Mouse (Mus musculus) hindbrain, embryonic 11.5 days (tissue): ENCODE results near the gene Kremen1. TPM values are rescaled to one million over a fixed set of nuclear protein-coding genes. Genes with fewer than 3 reads are reported as not detected.

Experiments used
- ATAC-seq: fragments of 200-750 bp; cut with Nextera tagmentation; 2 replicates; pipeline ENCODE4 v1.8.0; 2017; ENCODE audit warnings: mild to moderate bottlenecking, moderate TSS enrichment, moderate library complexity; ENCODE audit not compliant: low FRiP score
- DNase-seq: peaks from one replicate; pipeline ENCODE4 v3.0.0-alpha.2; 2015; ENCODE audit warnings: low spot score
- H3K27ac ChIP-seq: fragments of 300-500 bp; sonication (generic); 2 replicates; pipeline ENCODE4 v1.5.1; 2014; ENCODE audit warnings: mild to moderate bottlenecking, low read depth, low read length
- H3K27me3 ChIP-seq: fragments of 300-500 bp; sonication (generic); 2 replicates; pipeline ENCODE4 v1.6.1; 2014; ENCODE audit warnings: mild to moderate bottlenecking, low read length, moderate library complexity, mixed read lengths; ENCODE audit not compliant: control insufficient read depth, insufficient read depth
- H3K36me3 ChIP-seq: fragments of 300-500 bp; sonication (generic); 2 replicates; pipeline ENCODE4 v1.6.1; 2014; ENCODE audit warnings: mild to moderate bottlenecking, low read length, moderate library complexity, mixed read lengths; ENCODE audit not compliant: control insufficient read depth, insufficient read depth
- H3K4me1 ChIP-seq: fragments of 300-500 bp; sonication (generic); replicated peaks from 2 replicates; pipeline ENCODE4 v1.6.1; 2014; ENCODE audit warnings: low read length, mixed read lengths; ENCODE audit not compliant: control insufficient read depth, insufficient read depth
- H3K4me2 ChIP-seq: fragments of 300-500 bp; sonication (generic); replicated peaks from 2 replicates; pipeline ENCODE4 v1.6.1; 2014; ENCODE audit warnings: mild to moderate bottlenecking, low read depth, low read length
- H3K4me3 ChIP-seq: fragments of 300-500 bp; sonication (generic); 2 replicates; pipeline ENCODE4 v1.5.1; 2014; ENCODE audit warnings: low read depth, low read length
- H3K9ac ChIP-seq: fragments of 300-500 bp; sonication (generic); 2 replicates; pipeline ENCODE4 v1.6.1; 2014; ENCODE audit warnings: low read depth, low read length
- H3K9me3 ChIP-seq: fragments of 300-500 bp; sonication (generic); 2 replicates; pipeline ENCODE4 v1.6.1; 2016; ENCODE audit warnings: low read length; ENCODE audit not compliant: control insufficient read depth
- WGBS: fragments of 180-500 bp; shearing (Covaris S2); extraction: QIAGEN DNeasy Blood & Tissue Kit; methylation state at CpG from one replicate; pipeline ENCODE4 v1.1.7; 2014; 5-methylcytosine and 5-hydroxymethylcytosine counted together
- polyA plus RNA-seq: library from polyadenylated mRNA; unstranded; fragments of >200 nt; fragmentation: Nextera tagmentation; extraction: Ambion mirVana; gene quantifications from 2 replicates; pipeline ENCODE4 v1.2.1, GENCODE M21; 2014

Kremen1 gene
- polyA plus RNA-seq, 1 experiment from 2014 or later = 6.7 TPM

DNA sequence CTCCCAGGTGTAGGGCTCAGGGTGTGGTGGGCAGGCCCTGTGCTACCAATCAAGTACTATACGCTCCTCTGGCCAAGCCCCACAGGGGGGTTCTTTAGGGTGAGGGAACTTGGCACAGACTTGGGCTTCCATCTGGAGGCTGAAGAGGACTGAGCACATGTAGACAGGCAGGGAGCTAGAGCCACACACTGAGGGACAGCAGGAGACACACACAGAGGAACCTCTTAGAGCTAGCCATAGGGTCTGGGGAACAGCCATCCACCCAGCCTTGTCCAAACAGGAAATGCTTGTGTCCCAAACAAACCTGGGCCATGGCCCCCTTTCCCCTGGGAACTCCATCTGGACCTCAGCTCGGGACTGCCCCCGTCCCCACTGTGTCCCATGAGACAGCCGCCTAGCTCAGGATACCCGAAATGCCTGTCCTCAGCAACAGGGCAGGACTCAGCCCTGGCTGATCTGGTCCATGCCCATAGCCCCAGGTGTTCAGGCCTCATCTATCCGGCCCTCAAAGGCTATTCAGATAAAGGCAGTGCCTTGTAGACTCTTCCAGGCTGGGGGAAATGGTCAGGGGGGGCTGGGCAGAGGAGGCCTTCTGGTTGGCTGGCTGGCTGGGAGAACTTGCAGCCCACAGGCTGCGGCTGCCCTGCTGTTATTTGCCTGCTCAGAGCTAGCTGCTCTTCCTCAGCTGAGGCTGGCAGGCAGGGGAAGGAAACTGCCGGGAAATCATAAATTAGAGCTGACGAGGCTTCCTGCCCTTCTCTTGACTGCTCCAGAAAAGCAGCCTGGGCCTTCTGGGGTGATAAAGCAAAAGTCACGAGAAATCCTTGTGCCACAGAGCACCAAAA lies 106.2 kb downstream of the Kremen1 start:
- DNase-seq (no peak), ATAC-seq (no peak)
- no peaks in the 10 kb centered on the region for H3K36me3 ChIP-seq
- H3K9me3 ChIP-seq = no peaks in the 10 kb centered on the region
- peaks cover 11% of the 10 kb centered on the region for H3K4me1 ChIP-seq
- 45% methylated on average over 10 of the region's 10 CpGs for WGBS
- no peak overlapping the region for H3K4me2 ChIP-seq
- no peak overlapping the region for H3K4me3 ChIP-seq
- H3K27me3 ChIP-seq = no peaks in the 10 kb centered on the region
- no peak overlapping the region for H3K9ac ChIP-seq
- no peak overlapping the region for H3K27ac ChIP-seq

DNA sequence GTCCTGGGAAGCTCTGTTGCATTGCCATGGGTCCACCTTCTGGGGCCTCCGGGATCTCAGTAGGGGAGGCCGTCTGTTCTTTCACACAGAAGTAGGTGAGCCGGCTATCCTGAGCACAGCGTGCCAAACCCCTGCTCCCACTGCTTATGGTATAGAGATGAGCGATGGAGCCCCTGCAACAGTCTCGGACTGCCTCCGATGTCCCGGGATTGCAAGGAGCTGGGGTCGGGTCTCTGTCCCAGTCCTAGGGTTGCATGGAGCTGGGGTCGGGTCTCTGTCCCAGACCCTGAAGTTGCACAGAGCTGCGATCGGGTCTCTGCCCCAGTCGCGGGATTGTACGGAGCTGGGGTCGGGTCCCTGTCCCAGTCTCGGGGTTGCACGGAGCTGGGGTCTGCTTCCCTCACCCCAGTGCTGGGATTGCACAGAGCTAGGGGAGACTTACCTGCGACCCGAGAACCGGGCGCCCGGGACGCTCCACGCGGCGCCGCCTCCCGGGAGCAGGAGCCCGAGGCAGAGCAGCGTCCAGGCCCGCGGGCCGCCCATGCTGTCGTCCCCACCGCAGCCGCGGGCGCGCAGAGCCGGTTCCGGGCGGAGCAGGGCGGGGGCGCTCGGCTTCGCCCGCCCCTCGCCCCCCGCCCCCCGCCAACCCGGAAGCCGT lies 109.5 kb downstream of the Kremen1 start, which contains the start of gene Emid1:
Emid1 (minus strand) TSS at position 578 of the 658 bp plus-strand sequence.
- H3K9ac ChIP-seq = peak within 1 kb of the TSS; percentile 74
- no peaks in the 10 kb centered on the region for H3K36me3 ChIP-seq
- ATAC-seq (peak; percentile 28), DNase-seq (peak; percentile 70)
- no peaks in the 10 kb centered on the region for H3K27me3 ChIP-seq
- peak within 1 kb of the TSS; percentile 52 for H3K4me3 ChIP-seq
- peaks cover 20% of the 10 kb centered on the region for H3K4me1 ChIP-seq
- under 1% methylated on average over 46 of the region's 53 CpGs for WGBS
- peak within 1 kb of the TSS; percentile 96 for H3K4me2 ChIP-seq
- H3K9me3 ChIP-seq = no peaks in the 10 kb centered on the region
- no peak within 1 kb of the TSS for H3K27ac ChIP-seq

DNA sequence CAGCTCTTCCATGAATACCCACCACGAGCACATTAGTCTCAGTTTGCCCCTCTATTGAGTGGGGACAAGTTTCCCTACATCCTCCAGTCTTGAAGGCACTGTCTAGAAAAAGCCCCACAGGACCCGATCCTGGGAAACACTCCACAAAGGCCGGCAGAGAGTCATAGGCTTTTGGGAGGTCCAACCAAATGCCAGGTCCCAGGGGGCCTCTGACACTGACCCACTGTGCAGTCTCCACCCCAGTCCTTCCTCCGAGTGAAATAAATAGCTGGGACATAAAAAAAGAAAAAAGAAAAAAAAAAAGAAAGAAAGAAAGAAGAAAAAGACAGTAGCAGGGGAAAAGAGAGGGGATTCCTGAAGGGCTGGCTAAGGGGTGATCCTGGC lies 110.1 kb downstream of the Kremen1 start:
- DNase-seq (no peak), ATAC-seq (no peak)
- 10% methylated on average over 4 of the region's 4 CpGs for WGBS
- no peaks in the 10 kb centered on the region for H3K36me3 ChIP-seq
- no peaks in the 10 kb centered on the region for H3K27me3 ChIP-seq
- no peak overlapping the region for H3K27ac ChIP-seq
- peak overlapping the region; percentile 96 for H3K4me2 ChIP-seq
- H3K4me1 ChIP-seq = peaks cover 20% of the 10 kb centered on the region
- H3K9ac ChIP-seq = peak overlapping the region; percentile 74
- H3K4me3 ChIP-seq = peak overlapping the region; percentile 52
- no peaks in the 10 kb centered on the region for H3K9me3 ChIP-seq

DNA sequence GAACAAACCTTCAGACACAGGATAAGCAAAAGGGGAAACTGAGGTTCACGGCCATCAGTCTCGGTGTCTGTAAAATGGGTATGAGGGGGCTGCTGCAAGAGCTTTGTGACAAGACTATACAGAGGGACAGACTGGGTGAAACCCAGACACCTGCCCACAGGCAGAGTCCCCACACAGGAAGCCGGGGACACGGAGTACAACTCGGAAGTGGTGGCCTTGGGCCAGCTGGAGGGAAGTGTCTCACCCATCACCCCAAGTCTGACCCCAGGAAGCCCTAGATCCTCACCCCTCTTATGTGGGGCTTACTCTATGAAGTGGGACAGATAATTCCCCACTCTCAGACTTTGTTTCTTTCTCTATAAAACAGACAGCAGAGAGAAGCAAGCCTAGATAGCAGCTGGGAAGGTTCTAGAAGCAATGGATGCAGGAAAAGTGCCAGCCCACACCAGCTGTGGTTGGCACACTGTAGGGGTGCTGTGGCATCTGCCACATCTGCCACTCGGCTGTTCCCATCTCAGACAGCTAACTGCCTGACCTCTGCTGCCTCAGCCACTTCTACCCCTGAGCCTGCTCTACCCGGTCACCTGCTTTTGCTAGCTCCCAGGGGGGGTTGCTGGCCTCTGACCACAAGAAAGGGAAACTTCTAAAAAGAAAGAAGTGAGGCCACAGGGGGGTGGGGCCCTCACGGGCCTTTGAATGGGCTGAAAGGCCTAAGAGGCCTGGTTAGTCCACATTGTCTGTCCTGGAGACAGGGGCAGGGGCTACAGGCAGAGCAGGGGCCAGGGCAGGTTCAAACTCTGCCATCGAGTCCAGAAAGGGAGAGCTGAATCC lies 110.7 kb downstream of the Kremen1 start:
- no peaks in the 10 kb centered on the region for H3K9me3 ChIP-seq
- 50% methylated on average over 9 of the region's 9 CpGs for WGBS
- H3K27ac ChIP-seq = no peak overlapping the region
- H3K4me2 ChIP-seq = no peak overlapping the region
- peaks cover 20% of the 10 kb centered on the region for H3K4me1 ChIP-seq
- no peak overlapping the region for H3K9ac ChIP-seq
- H3K36me3 ChIP-seq = no peaks in the 10 kb centered on the region
- no peak overlapping the region for H3K4me3 ChIP-seq
- DNase-seq (no peak), ATAC-seq (no peak)
- no peaks in the 10 kb centered on the region for H3K27me3 ChIP-seq

DNA sequence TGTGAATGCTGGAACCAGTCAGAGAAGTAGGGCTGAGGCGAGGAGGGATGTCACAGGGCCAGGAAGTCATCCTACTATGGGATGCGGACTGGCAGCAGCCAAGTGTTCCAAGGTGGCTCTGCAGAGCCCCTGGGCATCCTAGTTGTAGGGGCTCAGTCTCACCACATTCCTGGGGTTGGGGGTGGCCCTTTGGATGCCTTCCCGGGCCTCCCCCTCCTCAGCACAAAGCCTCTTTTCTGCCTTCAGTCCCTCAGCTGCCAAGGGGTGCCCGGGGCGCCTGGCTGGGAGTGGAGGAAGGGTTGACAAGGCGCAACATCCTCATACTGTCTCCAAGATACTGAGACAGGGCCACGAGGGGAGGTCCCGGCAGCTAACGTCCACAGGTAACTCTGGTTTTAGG lies 111.4 kb downstream of the Kremen1 start:
- Histone ChIP-seq H3K27ac (no peak overlapping the region), H3K9me3 (no peaks in the 10 kb centered on the region), H3K4me1 (peaks cover 15% of the 10 kb centered on the region), H3K4me2 (no peak overlapping the region), H3K27me3 (no peaks in the 10 kb centered on the region), H3K9ac (no peak overlapping the region), H3K36me3 (no peaks in the 10 kb centered on the region), H3K4me3 (no peak overlapping the region)
- WGBS = 75% methylated on average over 9 of the region's 9 CpGs
- no peak for DNase-seq
- ATAC-seq = no peak

DNA sequence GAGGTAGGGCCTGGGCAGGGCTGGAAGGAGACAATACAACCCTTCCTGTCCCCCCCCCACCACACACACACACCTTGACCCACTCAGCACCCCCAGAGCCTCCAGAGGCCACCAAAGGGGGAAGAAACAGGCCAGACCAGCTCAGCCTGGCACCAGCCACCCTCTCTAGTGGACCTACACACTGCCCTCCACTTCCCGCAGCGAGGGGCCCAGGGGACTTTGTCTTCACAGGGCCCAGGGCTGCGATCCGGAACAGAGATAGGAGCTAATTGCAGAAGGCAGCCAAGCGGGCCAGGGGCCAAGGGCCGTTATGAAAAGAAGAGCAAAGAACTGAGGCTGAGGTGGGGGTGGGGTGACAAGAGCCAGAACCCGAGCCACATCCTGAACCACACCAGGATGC lies 112.1 kb downstream of the Kremen1 start:
- H3K9ac ChIP-seq = no peak overlapping the region; the same call in 1 of the 2 replicates
- peaks cover 12% of the 10 kb centered on the region for H3K4me1 ChIP-seq
- H3K27ac ChIP-seq = no peak overlapping the region
- H3K36me3 ChIP-seq = no peaks in the 10 kb centered on the region
- no peak for DNase-seq
- no peak overlapping the region for H3K4me2 ChIP-seq
- 22% methylated on average over 7 of the region's 7 CpGs for WGBS
- H3K4me3 ChIP-seq = no peak overlapping the region
- no peak for ATAC-seq
- no peaks in the 10 kb centered on the region for H3K9me3 ChIP-seq
- H3K27me3 ChIP-seq = no peaks in the 10 kb centered on the region

DNA sequence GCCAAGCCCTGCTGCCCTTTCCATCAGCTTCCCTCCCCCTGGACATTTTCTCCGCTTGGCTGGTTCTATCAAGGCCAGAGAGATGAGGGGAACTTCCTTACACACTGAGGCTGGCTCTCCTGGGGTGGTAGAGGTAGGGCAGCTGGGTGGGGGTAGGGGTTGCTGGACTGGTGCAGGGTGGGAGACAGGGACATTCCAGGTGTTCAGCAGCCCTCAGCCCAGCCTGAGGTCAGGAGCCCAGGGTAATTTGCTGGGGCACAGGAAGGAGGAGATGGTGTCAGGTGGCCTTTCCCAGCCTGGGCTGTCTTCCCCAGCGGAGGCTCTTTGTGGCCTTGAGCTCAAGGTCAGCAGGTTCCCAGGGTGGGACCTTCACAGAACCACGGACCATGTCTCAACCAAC lies 115.8 kb downstream of the Kremen1 start:
- WGBS = 74% methylated on average over 3 of the region's 3 CpGs
- Histone ChIP-seq H3K4me3 (no peak overlapping the region), H3K4me1 (peaks cover 9% of the 10 kb centered on the region), H3K27me3 (no peaks in the 10 kb centered on the region), H3K27ac (no peak overlapping the region), H3K4me2 (no peak overlapping the region), H3K36me3 (no peaks in the 10 kb centered on the region), H3K9me3 (no peaks in the 10 kb centered on the region), H3K9ac (no peak overlapping the region)
- ATAC-seq (no peak), DNase-seq (no peak)

DNA sequence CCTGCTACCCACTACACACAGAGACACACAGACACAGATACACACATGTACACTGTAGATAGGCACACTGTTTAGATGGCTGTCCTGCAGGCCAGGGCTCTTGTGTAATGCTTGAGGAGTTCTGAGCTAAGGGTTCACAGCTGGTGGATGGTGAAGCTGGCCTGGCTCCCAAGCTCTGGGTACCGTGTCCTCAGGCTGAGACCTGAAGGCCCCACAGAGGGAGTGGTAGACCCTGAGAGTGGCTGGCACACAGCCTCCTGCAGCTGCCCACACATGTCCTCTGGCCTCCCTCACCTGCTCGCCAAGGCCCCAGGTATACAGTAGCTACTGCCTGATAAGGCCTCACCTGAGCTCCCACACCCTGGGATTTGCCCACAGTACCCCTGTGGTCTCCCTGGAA lies 119.4 kb downstream of the Kremen1 start:
- WGBS = 91% methylated on average over 2 of the region's 2 CpGs
- Histone ChIP-seq H3K36me3 (no peaks in the 10 kb centered on the region), H3K4me2 (no peak overlapping the region), H3K27ac (no peak overlapping the region), H3K27me3 (no peaks in the 10 kb centered on the region), H3K4me3 (no peak overlapping the region), H3K9ac (no peak overlapping the region), H3K4me1 (no peaks in the 10 kb centered on the region), H3K9me3 (no peaks in the 10 kb centered on the region)
- DNase-seq (no peak), ATAC-seq (no peak)
